Mouse (Mus musculus) forelimb bud, embryonic 11.5 days (tissue): ENCODE measurements around the gene Snrk.
"Not testable (repeated sequence)": the region's sequence is repeated elsewhere in the genome, so short reads cannot be mapped to it uniquely, and the experiment has no call there.

Source experiments
- DNase-seq: peaks from one replicate; pipeline ENCODE4 v3.0.0-alpha.2; 2012; ENCODE audit warnings: low read depth, low spot score

The Snrk gene

GRCm38 (mm10) chr9:122143219-122143618 is 26.2 kb downstream of the Snrk start:
- no peak for DNase-seq

GRCm38 (mm10) chr9:122144776-122145175 is 27.7 kb downstream of the Snrk start:
- no peak for DNase-seq

GRCm38 (mm10) chr9:122145677-122146076 is 28.6 kb downstream of the Snrk start:
- DNase-seq, result no peak

GRCm38 (mm10) chr9:122146124-122146870 is 29.2 kb downstream of the Snrk start:
- DNase-seq, result no peak

- DNase-seq, result no peak
These were observed 31.3 kb downstream of the Snrk start for GRCm38 (mm10) chr9:122148356-122148755.

- no peak for DNase-seq
These were observed 33.1 kb downstream of the Snrk start for GRCm38 (mm10) chr9:122149997-122150826.

GRCm38 (mm10) chr9:122152063-122152462 is 35.0 kb downstream of the Snrk start:
- no peak for DNase-seq

- no peak for DNase-seq
These were observed 35.4 kb downstream of the Snrk start for GRCm38 (mm10) chr9:122152501-122152900.

GRCm38 (mm10) chr9:122153436-122153835 is 36.4 kb downstream of the Snrk start:
- no peak for DNase-seq

- no peak for DNase-seq
These were observed 38.1 kb downstream of the Snrk start for GRCm38 (mm10) chr9:122155193-122155592.

GRCm38 (mm10) chr9:122156389-122157078 is 39.5 kb downstream of the Snrk start:
- DNase-seq, result no peak

- DNase-seq, result no peak
These were observed 40.0 kb downstream of the Snrk start for GRCm38 (mm10) chr9:122157079-122157441.

GRCm38 (mm10) chr9:122164535-122164934 is 47.5 kb downstream of the Snrk start:
- DNase-seq, result no peak

- DNase-seq, result not testable (repeated sequence)
These were observed 50.7 kb downstream of the Snrk start for GRCm38 (mm10) chr9:122167719-122168118.

- DNase-seq, result no peak
These were observed 52.8 kb downstream of the Snrk start for GRCm38 (mm10) chr9:122169901-122170300.

- DNase-seq, result no peak
These were observed 55.6 kb downstream of the Snrk start for GRCm38 (mm10) chr9:122172612-122173186.

GRCm38 (mm10) chr9:122173405-122174233 is 56.6 kb downstream of the Snrk start:
- DNase-seq, result no peak

GRCm38 (mm10) chr9:122174723-122175122 is 57.7 kb downstream of the Snrk start:
- DNase-seq, result no peak

- DNase-seq, result no peak
These were observed 60.5 kb downstream of the Snrk start for GRCm38 (mm10) chr9:122177256-122178220.

GRCm38 (mm10) chr9:122178427-122178826 is 61.4 kb downstream of the Snrk start:
- DNase-seq, result no peak
